Mouse (Mus musculus): Measurements from ENCODE around the gene Tbx10. TPM values are rescaled to one million over a fixed set of nuclear protein-coding genes. Genes with fewer than 3 reads are reported as not detected.
"Not testable (repeated sequence)": the region's sequence is repeated elsewhere in the genome, so short reads cannot be mapped to it uniquely, and the experiment has no call there.

The Tbx10 gene
- total RNA-seq, 1 experiment, result not detected

DNA sequence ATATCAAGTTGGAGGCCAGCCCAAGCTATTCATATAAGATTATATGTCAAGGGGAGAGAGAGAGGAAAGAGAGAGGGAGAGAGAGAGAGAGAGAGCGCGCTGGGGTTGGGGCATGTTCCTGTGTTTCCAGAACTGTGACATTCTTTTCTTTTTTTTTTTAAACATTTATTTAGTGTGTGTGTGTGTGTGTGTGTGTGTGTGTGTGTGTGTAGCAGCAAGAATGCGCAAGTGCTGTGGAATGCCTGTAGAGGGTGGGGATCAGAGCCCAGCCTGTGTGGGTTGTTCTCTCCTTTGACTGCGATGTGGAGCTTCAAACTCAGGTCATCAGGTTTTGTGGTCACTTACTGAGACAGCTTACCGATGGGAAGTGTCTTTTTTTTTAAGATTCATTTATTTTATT lies 32.3 kb upstream of the Tbx10 start:
- Histone ChIP-seq H3K4me1 (ENCODE audit: control insufficient read depth in 2 of 2, insufficient read depth in 2 of 2, low read length in 2 of 2, poor library complexity in 1 of 2) (no peaks in the 10 kb centered on the region), H3K4me3 (ENCODE audit: insufficient read depth in 1 of 2, low read depth in 1 of 2, low read length in 2 of 2, poor library complexity in 1 of 2, severe bottlenecking in 1 of 2) (no peak overlapping the region), H3K9ac (ENCODE audit: insufficient read depth, low read depth, low read length, poor library complexity, severe bottlenecking) (no peak overlapping the region), H3K27ac (ENCODE audit: insufficient read depth, low read depth, low read length, poor library complexity, severe bottlenecking) (no peak overlapping the region), H3K36me3 (ENCODE audit: control insufficient read depth, insufficient read depth, low read length, poor library complexity, severe bottlenecking) (no peaks in the 10 kb centered on the region), H3K9me3 (ENCODE audit: control insufficient read depth, insufficient read depth, low read depth, low read length) (no peaks in the 10 kb centered on the region)
- DNase-seq (ENCODE audit: low read depth, low spot score), result no peak
- in situ Hi-C loops (cut with MboI; ENCODE audit: low sequenced_read_pairs in 2 of 2, unreplicated experiment in 2 of 2), result no loop called here
- TF ChIP-seq MAFK (IDR thresholded peaks at IDR 0.05; ENCODE audit: insufficient read depth, low read depth, low read length) (no peak), HCFC1 (IDR thresholded peaks at IDR 0.05; ENCODE audit: borderline replicate concordance, insufficient read depth, low read length) (no peak), ZC3H11A (IDR thresholded peaks at IDR 0.05; ENCODE audit: borderline replicate concordance, low read depth, low read length) (no peak), CHD2 (IDR thresholded peaks at IDR 0.05; ENCODE audit: low read depth, low read length) (no peak), ZNF384 (IDR thresholded peaks at IDR 0.05; ENCODE audit: low read depth, low read length) (no peak)

DNA sequence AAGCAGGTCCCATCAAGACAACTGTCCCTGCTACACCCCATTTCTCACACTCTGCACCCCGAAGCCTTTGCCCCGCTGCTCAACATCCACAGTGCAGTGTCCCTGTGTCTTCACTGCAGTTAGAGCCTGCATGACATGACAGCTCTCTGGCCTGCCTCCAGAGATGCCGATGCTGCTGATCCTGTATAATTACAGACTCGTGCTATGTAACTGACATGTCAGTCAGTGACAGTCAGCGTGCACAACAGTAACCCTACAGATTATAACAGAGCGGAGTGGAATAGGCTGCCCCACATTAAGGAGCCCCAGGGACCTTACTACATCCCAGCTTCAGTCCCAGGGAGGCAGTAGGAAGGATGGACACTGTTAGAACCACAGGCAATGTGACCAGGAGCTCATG lies 30.7 kb upstream of the Tbx10 start:
- H3K9me3 ChIP-seq (ENCODE audit: control insufficient read depth, insufficient read depth, low read depth, low read length); H3K4me3 ChIP-seq (ENCODE audit: insufficient read depth in 1 of 2, low read depth in 1 of 2, low read length in 2 of 2, poor library complexity in 1 of 2, severe bottlenecking in 1 of 2); H3K4me1 ChIP-seq (ENCODE audit: control insufficient read depth in 2 of 2, insufficient read depth in 2 of 2, low read length in 2 of 2, poor library complexity in 1 of 2); H3K9ac ChIP-seq (ENCODE audit: insufficient read depth, low read depth, low read length, poor library complexity, severe bottlenecking); H3K36me3 ChIP-seq (ENCODE audit: control insufficient read depth, insufficient read depth, low read length, poor library complexity, severe bottlenecking); H3K27ac ChIP-seq (ENCODE audit: insufficient read depth, low read depth, low read length, poor library complexity, severe bottlenecking); DNase-seq (ENCODE audit: low read depth, low spot score); in situ Hi-C loops (cut with MboI; ENCODE audit: low sequenced_read_pairs in 2 of 2, unreplicated experiment in 2 of 2): not testable (repeated sequence)

DNA sequence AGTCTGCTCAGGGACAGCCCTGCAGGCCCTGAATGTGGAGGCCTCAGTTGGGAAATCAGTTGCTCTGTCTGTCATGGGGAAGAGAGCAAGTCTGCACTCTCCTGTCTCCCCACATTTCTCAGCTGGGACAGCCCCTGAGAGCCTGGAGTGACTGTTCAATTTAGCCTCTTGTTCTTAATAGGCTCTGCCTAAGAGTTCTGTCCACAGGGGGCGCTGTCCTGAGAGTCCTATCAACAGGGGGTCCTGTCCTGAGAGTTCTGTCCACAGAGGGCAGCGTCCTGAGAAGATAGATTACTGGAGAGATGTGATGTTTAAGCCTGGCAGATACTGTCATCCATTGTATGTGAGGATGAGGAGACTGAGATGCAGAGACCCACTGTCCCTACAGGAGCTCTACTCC lies 30.1 kb upstream of the Tbx10 start:
- Histone ChIP-seq H3K4me3 (ENCODE audit: insufficient read depth in 1 of 2, low read depth in 1 of 2, low read length in 2 of 2, poor library complexity in 1 of 2, severe bottlenecking in 1 of 2) (no peak overlapping the region), H3K27ac (ENCODE audit: insufficient read depth, low read depth, low read length, poor library complexity, severe bottlenecking) (no peak overlapping the region), H3K36me3 (ENCODE audit: control insufficient read depth, insufficient read depth, low read length, poor library complexity, severe bottlenecking) (no peaks in the 10 kb centered on the region), H3K9me3 (ENCODE audit: control insufficient read depth, insufficient read depth, low read depth, low read length) (no peaks in the 10 kb centered on the region), H3K9ac (ENCODE audit: insufficient read depth, low read depth, low read length, poor library complexity, severe bottlenecking) (no peak overlapping the region), H3K4me1 (ENCODE audit: control insufficient read depth in 2 of 2, insufficient read depth in 2 of 2, low read length in 2 of 2, poor library complexity in 1 of 2) (no peaks in the 10 kb centered on the region)
- TF ChIP-seq ZC3H11A (IDR thresholded peaks at IDR 0.05; ENCODE audit: borderline replicate concordance, low read depth, low read length), result no peak
- no peak for TF ChIP-seq HCFC1 (IDR thresholded peaks at IDR 0.05; ENCODE audit: borderline replicate concordance, insufficient read depth, low read length)
- no peak for TF ChIP-seq ZNF384 (IDR thresholded peaks at IDR 0.05; ENCODE audit: low read depth, low read length)
- no peak for TF ChIP-seq MAFK (IDR thresholded peaks at IDR 0.05; ENCODE audit: insufficient read depth, low read depth, low read length)
- no peak for TF ChIP-seq CHD2 (IDR thresholded peaks at IDR 0.05; ENCODE audit: low read depth, low read length)
- in situ Hi-C loops (cut with MboI; ENCODE audit: low sequenced_read_pairs in 2 of 2, unreplicated experiment in 2 of 2), result no loop called here
- DNase-seq (ENCODE audit: low read depth, low spot score), result peak; percentile 42

DNA sequence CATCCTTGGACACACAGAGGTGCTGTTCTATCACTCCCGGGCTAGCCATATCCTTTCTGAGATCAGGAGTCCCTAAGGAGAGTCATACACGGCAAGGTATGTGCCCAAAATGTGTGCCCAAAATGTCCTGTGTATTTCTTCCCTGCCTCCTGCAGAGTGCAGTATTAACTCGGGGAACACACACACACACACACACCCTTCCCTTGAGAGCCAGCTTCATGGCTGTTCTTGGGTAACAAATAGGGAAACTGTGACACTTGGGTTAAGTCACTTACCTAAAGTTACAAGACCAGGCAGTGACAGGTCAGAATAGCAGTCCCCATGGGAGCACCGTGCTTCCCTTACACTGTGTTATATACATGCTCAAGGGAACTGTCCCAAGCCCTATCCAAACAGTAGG lies 28.5 kb upstream of the Tbx10 start:
- no peak for TF ChIP-seq MAFK (IDR thresholded peaks at IDR 0.05; ENCODE audit: insufficient read depth, low read depth, low read length)
- no peak for TF ChIP-seq ZNF384 (IDR thresholded peaks at IDR 0.05; ENCODE audit: low read depth, low read length)
- no peak for TF ChIP-seq ZC3H11A (IDR thresholded peaks at IDR 0.05; ENCODE audit: borderline replicate concordance, low read depth, low read length)
- no peak for TF ChIP-seq HCFC1 (IDR thresholded peaks at IDR 0.05; ENCODE audit: borderline replicate concordance, insufficient read depth, low read length)
- TF ChIP-seq CHD2 (IDR thresholded peaks at IDR 0.05; ENCODE audit: low read depth, low read length), result no peak
- in situ Hi-C loops (cut with MboI; ENCODE audit: low sequenced_read_pairs in 2 of 2, unreplicated experiment in 2 of 2), result no loop called here
- no peak overlapping the region for H3K27ac ChIP-seq (ENCODE audit: insufficient read depth, low read depth, low read length, poor library complexity, severe bottlenecking)
- H3K9me3 ChIP-seq (ENCODE audit: control insufficient read depth, insufficient read depth, low read depth, low read length), result no peaks in the 10 kb centered on the region
- no peaks in the 10 kb centered on the region for H3K36me3 ChIP-seq (ENCODE audit: control insufficient read depth, insufficient read depth, low read length, poor library complexity, severe bottlenecking)
- H3K9ac ChIP-seq (ENCODE audit: insufficient read depth, low read depth, low read length, poor library complexity, severe bottlenecking), result no peak overlapping the region
- H3K4me3 ChIP-seq (ENCODE audit: insufficient read depth in 1 of 2, low read depth in 1 of 2, low read length in 2 of 2, poor library complexity in 1 of 2, severe bottlenecking in 1 of 2), result no peak overlapping the region
- H3K4me1 ChIP-seq (ENCODE audit: control insufficient read depth in 2 of 2, insufficient read depth in 2 of 2, low read length in 2 of 2, poor library complexity in 1 of 2), result no peaks in the 10 kb centered on the region; a peak in 1 of 4 replicates
- no peak for DNase-seq (ENCODE audit: low read depth, low spot score)

DNA sequence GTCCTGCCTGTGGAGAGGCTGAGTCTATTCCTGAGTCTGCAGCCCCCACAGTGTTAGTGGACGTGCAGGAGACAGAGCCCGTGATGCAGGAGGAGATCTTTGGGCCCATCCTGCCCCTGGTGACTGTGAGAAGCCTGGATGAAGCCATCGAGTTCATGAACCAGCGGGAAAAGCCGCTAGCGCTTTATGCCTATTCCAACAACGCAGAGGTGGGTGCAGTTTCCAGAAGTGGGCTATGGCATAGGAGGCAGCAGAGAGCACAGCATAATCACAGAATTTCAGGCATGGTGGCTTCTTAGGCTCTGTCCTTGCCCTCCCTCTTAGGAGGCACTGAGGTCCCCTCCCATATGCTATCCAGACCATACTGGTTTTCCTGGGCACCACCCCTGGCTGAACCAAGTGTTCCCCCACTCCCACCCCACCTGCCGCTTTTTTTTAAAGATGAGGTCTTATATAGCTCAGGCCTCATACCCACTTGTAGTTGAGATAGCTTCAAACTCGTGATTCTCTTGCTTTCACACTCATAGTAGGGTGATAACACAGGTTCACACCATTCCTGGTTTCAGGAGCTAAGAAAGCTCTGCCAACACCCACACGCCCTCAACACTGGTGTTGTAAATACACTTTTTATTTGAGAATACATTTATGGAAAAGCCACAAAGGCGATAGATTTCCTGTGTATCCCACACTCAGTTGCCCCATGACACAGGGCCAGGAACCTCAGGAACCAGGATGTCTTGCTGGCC lies 26.0 kb upstream of the Tbx10 start:
- in situ Hi-C loops (cut with MboI; ENCODE audit: low sequenced_read_pairs in 2 of 2, unreplicated experiment in 2 of 2), result no loop called here
- Histone ChIP-seq H3K36me3 (ENCODE audit: control insufficient read depth, insufficient read depth, low read length, poor library complexity, severe bottlenecking) (no peaks in the 10 kb centered on the region), H3K9me3 (ENCODE audit: control insufficient read depth, insufficient read depth, low read depth, low read length) (no peaks in the 10 kb centered on the region), H3K9ac (ENCODE audit: insufficient read depth, low read depth, low read length, poor library complexity, severe bottlenecking) (no peak overlapping the region), H3K4me1 (ENCODE audit: control insufficient read depth in 2 of 2, insufficient read depth in 2 of 2, low read length in 2 of 2, poor library complexity in 1 of 2) (no peaks in the 10 kb centered on the region; a peak in 1 of 4 replicates), H3K27ac (ENCODE audit: insufficient read depth, low read depth, low read length, poor library complexity, severe bottlenecking) (no peak overlapping the region), H3K4me3 (ENCODE audit: insufficient read depth in 1 of 2, low read depth in 1 of 2, low read length in 2 of 2, poor library complexity in 1 of 2, severe bottlenecking in 1 of 2) (no peak overlapping the region)
- TF ChIP-seq ZC3H11A (IDR thresholded peaks at IDR 0.05; ENCODE audit: borderline replicate concordance, low read depth, low read length), result no peak
- TF ChIP-seq HCFC1 (IDR thresholded peaks at IDR 0.05; ENCODE audit: borderline replicate concordance, insufficient read depth, low read length), result no peak
- no peak for TF ChIP-seq ZNF384 (IDR thresholded peaks at IDR 0.05; ENCODE audit: low read depth, low read length)
- no peak for TF ChIP-seq CHD2 (IDR thresholded peaks at IDR 0.05; ENCODE audit: low read depth, low read length)
- TF ChIP-seq MAFK (IDR thresholded peaks at IDR 0.05; ENCODE audit: insufficient read depth, low read depth, low read length), result no peak
- DNase-seq (ENCODE audit: low read depth, low spot score), result no peak
